Mouse (Mus musculus): ENCODE results near the gene Notch1. TPM values are rescaled to one million over a fixed set of nuclear protein-coding genes. Genes with fewer than 3 reads are reported as not detected.

The Notch1 gene
- 7.0 and 7.3 TPM in 2 replicates for polyA plus RNA-seq (2015; fragmentation: Nextera tagmentation; extraction: Ambion mirVana)

DNA sequence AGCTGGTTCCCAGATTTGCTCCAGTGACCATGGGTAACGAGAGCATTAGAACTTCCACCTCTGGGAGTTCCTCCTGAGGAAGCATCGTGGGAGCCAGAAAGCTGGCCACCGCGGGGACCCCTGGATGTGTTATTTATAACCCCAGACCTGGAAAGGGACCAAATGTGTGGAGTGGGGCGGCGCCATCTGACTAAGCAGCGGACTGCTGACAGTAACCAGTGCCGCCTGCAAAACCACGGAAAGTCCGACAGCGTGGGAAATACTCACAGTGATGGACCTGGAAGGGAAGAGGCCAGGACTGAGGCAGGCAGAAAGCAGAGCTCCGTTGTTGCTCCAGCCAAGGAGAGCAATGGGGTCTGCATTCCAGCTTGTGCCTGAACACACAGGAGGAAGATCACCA is at the start of gene Notch1:
Gene Notch1 (minus strand): TSS at position 389 of the 400 bp plus-strand sequence.

GRCm38 (mm10) chr2:26444946-26445665 is 71.4 kb downstream of the Notch1 start, which contains the start of gene Sec16a:
Sec16a (minus strand) TSS chr2:26445216.

DNA sequence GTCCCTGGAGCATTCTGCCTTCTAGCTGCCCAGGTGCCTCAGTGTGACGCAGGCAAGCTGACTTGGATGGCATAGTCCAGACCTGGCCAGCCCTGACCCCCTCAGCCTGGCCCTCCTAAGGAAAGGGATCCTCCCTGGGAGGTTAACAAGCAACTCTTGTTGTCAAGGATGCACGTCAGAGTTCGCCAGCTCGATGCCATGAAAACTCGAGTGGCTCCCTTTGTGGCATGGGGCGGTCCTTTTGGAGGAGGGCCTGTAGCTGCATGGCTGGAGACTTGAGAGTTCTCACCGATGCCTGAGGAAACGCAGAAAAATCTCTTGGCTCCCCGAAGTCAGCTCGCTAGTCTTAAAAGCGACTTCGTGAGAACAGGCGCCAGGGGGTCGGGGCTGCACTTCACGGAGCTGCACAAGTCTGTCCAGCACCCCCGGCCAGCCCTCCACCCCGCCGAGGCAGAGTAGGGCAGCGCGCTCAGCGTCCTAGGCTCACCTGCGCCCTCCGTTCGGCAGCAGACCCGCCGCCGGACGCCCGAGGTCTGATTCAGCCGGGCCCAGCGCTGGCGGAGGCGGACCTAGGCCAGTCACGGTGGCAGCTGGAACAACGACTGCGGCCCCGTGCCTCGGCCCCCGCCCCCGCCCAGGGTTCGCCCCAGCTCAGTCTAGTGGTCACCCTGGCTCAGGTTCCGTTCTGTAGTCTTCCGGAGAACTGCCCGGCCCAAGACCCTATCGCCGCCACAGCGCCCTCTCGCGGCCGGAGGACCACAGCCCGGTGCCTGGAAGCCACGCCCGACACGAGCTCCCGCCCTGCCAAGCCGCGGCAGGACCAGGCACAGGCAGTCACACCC is 107.7 kb downstream of the Notch1 start, which contains the start of gene Inpp5e:
Gene Inpp5e (minus strand): TSS at position 689 of the 842 bp plus-strand sequence.

Small RNA genes lying within 50 kb of the gene (microRNA-seq; reads per million reads assigned to microRNA genes)
- 0.71 to 1.7 reads per million in 2 experiments for gene Mir6996

Other genes with a start within 250 kb of the Notch1 start
- gene Ccdc187, start 222.1 kb downstream of the Notch1 start, polyA plus RNA-seq (2015; fragmentation: Nextera tagmentation; extraction: Ambion mirVana): not detected in 2 replicates
- 17.2 and 18.8 TPM in 2 replicates for gene Gpsm1, start 201.1 kb downstream of the Notch1 start, polyA plus RNA-seq (2015; fragmentation: Nextera tagmentation; extraction: Ambion mirVana)
- 19.7 and 21.2 TPM in 2 replicates for gene Dnlz, start 164.6 kb downstream of the Notch1 start, polyA plus RNA-seq (2015; fragmentation: Nextera tagmentation; extraction: Ambion mirVana)
- 0.59 and 0.94 TPM in 2 replicates for gene Card9, start 155.7 kb downstream of the Notch1 start, polyA plus RNA-seq (2015; fragmentation: Nextera tagmentation; extraction: Ambion mirVana)
- gene Snapc4, start 136.0 kb downstream of the Notch1 start, polyA plus RNA-seq (2015; fragmentation: Nextera tagmentation; extraction: Ambion mirVana): 7.9 and 11.8 TPM in 2 replicates
- gene Entr1, start 127.3 kb downstream of the Notch1 start, polyA plus RNA-seq (2015; fragmentation: Nextera tagmentation; extraction: Ambion mirVana): 36.1 and 43.0 TPM in 2 replicates
- gene Pmpca, start 127.3 kb downstream of the Notch1 start, polyA plus RNA-seq (2015; fragmentation: Nextera tagmentation; extraction: Ambion mirVana): 92.2 and 94.2 TPM in 2 replicates
- gene Inpp5e, start 107.5 kb downstream of the Notch1 start, polyA plus RNA-seq (2015; fragmentation: Nextera tagmentation; extraction: Ambion mirVana): 8.2 and 8.8 TPM in 2 replicates
- gene Sec16a, start 71.4 kb downstream of the Notch1 start, polyA plus RNA-seq (2015; fragmentation: Nextera tagmentation; extraction: Ambion mirVana): 7.7 and 8.2 TPM in 2 replicates
- gene Egfl7, start 63.4 kb upstream of the Notch1 start, polyA plus RNA-seq (2015; fragmentation: Nextera tagmentation; extraction: Ambion mirVana): 109 and 112 TPM in 2 replicates
- not detected in 2 replicates for gene Gm20532, start 70.0 kb upstream of the Notch1 start, polyA plus RNA-seq (2015; fragmentation: Nextera tagmentation; extraction: Ambion mirVana)
- 10.3 and 69.3 TPM in 2 replicates for gene Agpat2, start 87.8 kb upstream of the Notch1 start, polyA plus RNA-seq (2015; fragmentation: Nextera tagmentation; extraction: Ambion mirVana)
- 3.7 and 3.8 TPM in 2 replicates for gene Fam69b, start 111.8 kb upstream of the Notch1 start, polyA plus RNA-seq (2015; fragmentation: Nextera tagmentation; extraction: Ambion mirVana)
- gene Lcn4, start 154.6 kb upstream of the Notch1 start, polyA plus RNA-seq (2015; fragmentation: Nextera tagmentation; extraction: Ambion mirVana): not detected in 2 replicates

Data from skeletal muscle tissue, postnatal 0 days (tissue).